Mouse (Mus musculus) C2C12 (cell line): ENCODE data around the gene Dscam.

Experiments
- CTCF ChIP-seq: IDR thresholded peaks from one replicate; pipeline ENCODE4 v1.5.1; 2011; ENCODE audit not compliant: control insufficient read depth, insufficient read depth, insufficient read length
- MAX ChIP-seq: IDR thresholded peaks from one replicate; pipeline ENCODE4 v1.6.1; 2011; ENCODE audit warnings: mild to moderate bottlenecking, control low read depth
- MYOD1 ChIP-seq: IDR thresholded peaks from one replicate; pipeline ENCODE4 v1.6.1; 2011; ENCODE audit warnings: low read depth; ENCODE audit not compliant: control insufficient read depth, insufficient read length
- USF1 ChIP-seq: IDR thresholded peaks from one replicate; pipeline ENCODE4 v1.6.1; 2011; ENCODE audit warnings: low read depth, mild to moderate bottlenecking, control low read depth, moderate library complexity

DNA sequence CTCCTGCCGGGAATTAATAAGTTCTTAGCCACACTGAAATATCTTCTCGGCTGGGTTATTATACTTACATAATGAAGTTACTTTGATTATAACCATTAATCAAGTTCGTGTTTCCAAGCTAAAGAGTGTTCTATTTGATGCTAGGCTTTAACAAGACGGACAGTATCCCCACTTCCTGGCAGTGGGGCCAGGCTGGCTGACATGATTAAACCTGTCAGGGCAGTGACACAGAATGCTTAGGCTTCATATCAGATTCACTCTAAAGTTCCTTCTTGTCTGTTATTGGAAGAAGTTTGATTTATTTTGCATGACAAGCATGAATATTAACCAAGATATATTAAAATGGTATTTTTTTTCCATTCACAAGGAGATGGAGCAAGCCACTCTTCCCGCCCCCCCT, 446.0 kb downstream of the Dscam start:
- no peak for TF ChIP-seq CTCF
- no peak for TF ChIP-seq MAX
- TF ChIP-seq MYOD1 = no peak
- no peak for TF ChIP-seq USF1
